Mouse (Mus musculus) CH12.LX (cell line): ENCODE measurements around the gene Ttc39b. TPM values are rescaled to one million over a fixed set of nuclear protein-coding genes. Genes with fewer than 3 reads are reported as not detected.

Experiments used
- DNase-seq: peaks from one replicate; pipeline ENCODE4 v3.0.0-alpha.2; 2013; ENCODE audit errors: extremely low read depth
- H3K27ac ChIP-seq: 2 replicates; pipeline ENCODE4 v1.5.1; 2012; ENCODE audit warnings: low read depth, mild to moderate bottlenecking, control low read depth, moderate library complexity; ENCODE audit not compliant: insufficient read depth
- H3K27me3 ChIP-seq: replicated peaks from 2 replicates; pipeline ENCODE3; 2012; ENCODE audit warnings: inconsistent platforms
- H3K36me3 ChIP-seq, 2 experiments: replicated peaks in 1 of 2; 2 replicates each; pipeline versions ENCODE3 to v1.6.1; 2012; ENCODE audit warnings: inconsistent platforms in 1 of 2, low read length in 1 of 2, mild to moderate bottlenecking in 1 of 2, mixed read lengths in 1 of 2, moderate library complexity in 1 of 2; ENCODE audit not compliant: control insufficient read depth in 1 of 2, insufficient read depth in 1 of 2
- H3K4me1 ChIP-seq, 2 experiments: 2 replicates each; pipeline ENCODE4 v1.6.1; 2012; ENCODE audit warnings: inconsistent platforms in 1 of 2, moderate library complexity in 1 of 2; ENCODE audit not compliant: insufficient read depth in 2 of 2, control insufficient read depth in 1 of 2
- H3K4me2 ChIP-seq: 2 replicates; pipeline ENCODE4 v1.6.1; 2012; ENCODE audit warnings: low read depth, mild to moderate bottlenecking, control low read depth; ENCODE audit not compliant: poor library complexity, insufficient read depth, severe bottlenecking
- H3K4me3 ChIP-seq, 3 experiments: fragments of 150-350 bp in 1 of 3; sonication (generic) in 1 of 3; replicated peaks in 1 of 3; 2 replicates each; pipeline versions ENCODE3 to v1.5.1; 2011 to 2012; ENCODE audit warnings: low read depth in 2 of 3, low read length in 2 of 3, mild to moderate bottlenecking in 2 of 3, moderate library complexity in 2 of 3, control low read depth in 1 of 3, improper control_type of control experiment in 1 of 3, inconsistent platforms in 1 of 3, mixed read lengths in 1 of 3; ENCODE audit not compliant: poor library complexity in 1 of 3
- H3K79me2 ChIP-seq: replicated peaks from 2 replicates; pipeline ENCODE4 v1.6.1; 2012; ENCODE audit warnings: mild to moderate bottlenecking, moderate library complexity; ENCODE audit not compliant: control insufficient read depth, poor library complexity, insufficient read depth, severe bottlenecking; ENCODE audit errors: extremely low read depth
- H3K9ac ChIP-seq: 2 replicates; pipeline ENCODE4 v1.6.1; 2012; ENCODE audit warnings: low read depth, mild to moderate bottlenecking, control low read depth, moderate library complexity; ENCODE audit not compliant: insufficient read depth
- H3K9me3 ChIP-seq: replicated peaks from 2 replicates; pipeline ENCODE3; 2012; ENCODE audit warnings: low read length, inconsistent platforms, mixed read lengths
- BHLHE40 ChIP-seq: IDR thresholded peaks from 2 replicates; pipeline ENCODE4 v1.6.1; 2011; ENCODE audit warnings: mild to moderate bottlenecking, low read depth, low read length, improper control_type of control experiment
- CTCF ChIP-seq, 2 experiments: IDR thresholded peaks in 1 of 2; conservative IDR thresholded peaks in 1 of 2; 2 replicates each; pipeline ENCODE4 v1.5.1; 2011 to 2012; ENCODE audit warnings: low read depth in 2 of 2, low read length in 2 of 2, improper control_type of control experiment in 1 of 2, inconsistent platforms in 1 of 2, mild to moderate bottlenecking in 1 of 2, moderate library complexity in 1 of 2
- E2F4 ChIP-seq: IDR thresholded peaks from 2 replicates; pipeline ENCODE4 v1.6.1; 2011; ENCODE audit warnings: low read depth, low read length, improper control_type of control experiment; ENCODE audit not compliant: insufficient replicate concordance
- ELF1 ChIP-seq: IDR thresholded peaks from 2 replicates; pipeline ENCODE4 v1.6.1; 2014; ENCODE audit warnings: low read depth, mild to moderate bottlenecking, inconsistent platforms, low read length, improper control_type of control experiment
- GABPA ChIP-seq: IDR thresholded peaks from 2 replicates; pipeline ENCODE4 v1.6.1; 2012; ENCODE audit warnings: low read depth, low read length, improper control_type of control experiment, inconsistent platforms; ENCODE audit not compliant: insufficient replicate concordance
- HCFC1 ChIP-seq: IDR thresholded peaks from 2 replicates; pipeline ENCODE4 v1.6.1; 2012; ENCODE audit warnings: low read depth, mild to moderate bottlenecking, inconsistent platforms, low read length, improper control_type of control experiment
- JUND ChIP-seq: conservative IDR thresholded peaks from 2 replicates; pipeline ENCODE4 v1.6.1; 2011; ENCODE audit warnings: low read depth, low read length, improper control_type of control experiment
- MAX ChIP-seq: IDR thresholded peaks from 2 replicates; pipeline ENCODE4 v1.6.1; 2011; ENCODE audit warnings: low read length, improper control_type of control experiment
- MEF2A ChIP-seq: IDR thresholded peaks from 2 replicates; pipeline ENCODE4 v1.6.1; 2014; ENCODE audit warnings: low read depth, mild to moderate bottlenecking, inconsistent platforms, low read length, improper control_type of control experiment, borderline replicate concordance
- NELFE ChIP-seq: IDR thresholded peaks from 2 replicates; pipeline ENCODE4 v1.6.1; 2011; ENCODE audit warnings: low read depth, low read length, improper control_type of control experiment
- NRF1 ChIP-seq: IDR thresholded peaks from 2 replicates; pipeline ENCODE4 v1.6.1; 2014; ENCODE audit warnings: low read depth, mild to moderate bottlenecking, inconsistent platforms, low read length, improper control_type of control experiment, moderate library complexity
- PAX5 ChIP-seq: IDR thresholded peaks from 2 replicates; pipeline ENCODE4 v1.6.1; 2012; ENCODE audit warnings: low read length, inconsistent platforms, mixed read lengths
- POLR2A ChIP-seq: IDR thresholded peaks from 2 replicates; pipeline ENCODE4 v1.6.1; 2011; ENCODE audit warnings: low read depth, mild to moderate bottlenecking, improper control_type of control experiment, low read length
- RAD21 ChIP-seq: IDR thresholded peaks from 2 replicates; pipeline ENCODE4 v1.6.1; 2011; ENCODE audit warnings: low read depth, mild to moderate bottlenecking, low read length, improper control_type of control experiment, moderate library complexity
- SMC3 ChIP-seq: IDR thresholded peaks from 2 replicates; pipeline ENCODE4 v1.6.1; 2011; ENCODE audit warnings: low read depth, low read length, improper control_type of control experiment
- UBTF ChIP-seq: IDR thresholded peaks from 2 replicates; pipeline ENCODE4 v1.6.1; 2012; ENCODE audit warnings: low read depth, mild to moderate bottlenecking, inconsistent platforms, low read length, improper control_type of control experiment, moderate library complexity
- USF1 ChIP-seq: IDR thresholded peaks from 2 replicates; pipeline ENCODE4 v1.6.1; 2014; ENCODE audit warnings: low read depth, mild to moderate bottlenecking, inconsistent platforms, low read length, improper control_type of control experiment
- ZMIZ1 ChIP-seq: IDR thresholded peaks from 2 replicates; pipeline ENCODE4 v1.6.1; 2012; ENCODE audit warnings: low read depth, mild to moderate bottlenecking, inconsistent platforms, low read length, improper control_type of control experiment
- ZNF384 ChIP-seq: IDR thresholded peaks from 2 replicates; pipeline ENCODE4 v1.6.1; 2012; ENCODE audit warnings: low read depth, low read length, improper control_type of control experiment, inconsistent platforms
- dilution Hi-C: fragments of 300-500 bp; cut with MboI; formaldehyde crosslinking; loops from 2 replicates; pipeline ENCODE4 v1.14.3; 2020; ENCODE audit warnings: low sequenced_read_pairs; ENCODE audit not compliant: extremely low pct_unique_long_range_greater_than_20kb, extremely low pct_ligation_motif_present
- in situ Hi-C: fragments of 300-500 bp; cut with MboI; formaldehyde crosslinking; loops from 3 replicates; pipeline ENCODE4 v1.14.3; 2019; ENCODE audit warnings: low sequenced_read_pairs, low pct_ligation_motif_present, low pct_unique_long_range_greater_than_20kb, mixed read lengths
- polyA plus RNA-seq: library from polyadenylated mRNA; unstranded; fragments of >175 nt; gene quantifications from 2 replicates; pipeline ENCODE4 v1.2.1, GENCODE M21; 2012; ENCODE audit warnings: low read depth; ENCODE audit not compliant: insufficient read length
- total RNA-seq, 2 experiments: library from RNA; depleted of rRNA; stranded (reverse); fragments of 300-350 nt in 1 of 2; fragments of >200 nt in 1 of 2; gene quantifications; 2 replicates each; pipeline ENCODE4 v1.2.3; 2012 to 2014

The Ttc39b gene
- total and polyA plus RNA-seq, 3 experiments, result 12.6 to 16.7 (median 15.7) TPM

GRCm38 (mm10) chr4:83186448-83186847, 137.6 kb downstream of the Ttc39b start:
- dilution Hi-C loops (no loop called here), in situ Hi-C loops (no loop called here)
- TF ChIP-seq ELF1, result no peak
- TF ChIP-seq POLR2A, result no peak
- no peak for TF ChIP-seq MEF2A
- no peak for TF ChIP-seq NELFE
- TF ChIP-seq JUND, result no peak
- no peak for TF ChIP-seq ZMIZ1
- TF ChIP-seq HCFC1, result no peak
- no peak for TF ChIP-seq ZNF384
- TF ChIP-seq BHLHE40, result no peak
- TF ChIP-seq E2F4, result no peak
- TF ChIP-seq USF1, result no peak
- TF ChIP-seq MAX, result no peak
- no peak for TF ChIP-seq SMC3
- no peak for TF ChIP-seq GABPA
- TF ChIP-seq PAX5, result no peak
- no peak for TF ChIP-seq CTCF (conservative IDR thresholded peaks at IDR 0.05 in 1 of 2, IDR thresholded peaks at IDR 0.05 in 1 of 2; ENCODE audit: low read depth in 2 of 2, low read length in 2 of 2)
- no peak for TF ChIP-seq UBTF
- TF ChIP-seq RAD21, result no peak
- Histone ChIP-seq H3K9me3 (no peaks in the 10 kb centered on the region), H3K27me3 (no peaks in the 10 kb centered on the region), H3K4me1 (no peaks in the 10 kb centered on the region), H3K27ac (no peak overlapping the region), H3K4me2 (no peak overlapping the region), H3K9ac (no peak overlapping the region), H3K4me3 (no peak overlapping the region), H3K36me3 (no peaks in the 10 kb centered on the region), H3K79me2 (no peaks in the 10 kb centered on the region)
- no peak for DNase-seq

GRCm38 (mm10) chr4:83183288-83183930, 140.6 kb downstream of the Ttc39b start:
- H3K9ac ChIP-seq, result no peak overlapping the region
- H3K27ac ChIP-seq, result no peak overlapping the region
- dilution Hi-C loops (no loop called here), in situ Hi-C loops (no loop called here)
- no peaks in the 10 kb centered on the region for H3K36me3 ChIP-seq
- H3K9me3 ChIP-seq, result no peaks in the 10 kb centered on the region
- DNase-seq, result peak; percentile 45
- H3K4me2 ChIP-seq, result no peak overlapping the region; the same call in 1 of the 2 replicates
- TF ChIP-seq SMC3 (peak; percentile 56), CTCF (conservative IDR thresholded peaks at IDR 0.05 in 1 of 2, IDR thresholded peaks at IDR 0.05 in 1 of 2; ENCODE audit: low read depth in 2 of 2, low read length in 2 of 2) (peak; percentile 56 to 74), RAD21 (peak; percentile 74), NRF1 (no peak)
- TF ChIP-seq, all 38 proteins: peak for 3
- Histone ChIP-seq H3K4me3 (no peak overlapping the region), H3K79me2 (no peaks in the 10 kb centered on the region), H3K27me3 (no peaks in the 10 kb centered on the region), H3K4me1 (no peaks in the 10 kb centered on the region)
